Mouse (Mus musculus): Measurements from ENCODE around the gene Krt31. TPM values are rescaled to one million over a fixed set of nuclear protein-coding genes. Genes with fewer than 3 reads are reported as not detected.

Krt31 gene
- polyA plus RNA-seq, 1 experiment from 2014 or later, result 5.9 TPM

GRCm38 (mm10) chr11:100047193-100047592 lies 3.2 kb downstream of the Krt31 start:
- no peak overlapping the region for H3K9ac ChIP-seq
- H3K9me3 ChIP-seq (replicated peaks), result no peaks in the 10 kb centered on the region
- H3K4me2 ChIP-seq (replicated peaks), result no peak overlapping the region
- no peak for ATAC-seq (ENCODE audit: insufficient number of reproducible peaks, low FRiP score, low TSS enrichment, low read depth)
- no peaks in the 10 kb centered on the region for H3K4me1 ChIP-seq
- 79% methylated on average over 2 of the region's 2 CpGs for WGBS
- H3K27me3 ChIP-seq, result no peaks in the 10 kb centered on the region
- no peak overlapping the region for H3K4me3 ChIP-seq (replicated peaks)
- H3K27ac ChIP-seq (replicated peaks), result no peak overlapping the region
- H3K36me3 ChIP-seq, result no peaks in the 10 kb centered on the region

GRCm38 (mm10) chr11:100046303-100046866 lies 4.0 kb downstream of the Krt31 start:
- Histone ChIP-seq H3K4me2 (replicated peaks) (no peak overlapping the region), H3K36me3 (no peaks in the 10 kb centered on the region), H3K9ac (no peak overlapping the region), H3K9me3 (replicated peaks) (no peaks in the 10 kb centered on the region), H3K4me3 (replicated peaks) (no peak overlapping the region), H3K4me1 (no peaks in the 10 kb centered on the region), H3K27me3 (no peaks in the 10 kb centered on the region), H3K27ac (replicated peaks) (no peak overlapping the region)
- 80% methylated on average over 6 of the region's 6 CpGs for WGBS
- no peak for ATAC-seq (ENCODE audit: insufficient number of reproducible peaks, low FRiP score, low TSS enrichment, low read depth)

GRCm38 (mm10) chr11:100041454-100041853 lies 8.9 kb downstream of the Krt31 start, which contains the start of gene Krt34:
Gene Krt34 (minus strand): TSS chr11:100041554.
- ATAC-seq (ENCODE audit: insufficient number of reproducible peaks, low FRiP score, low TSS enrichment, low read depth), result no peak
- no peak within 1 kb of the TSS for H3K27ac ChIP-seq (replicated peaks)
- no peak within 1 kb of the TSS for H3K9ac ChIP-seq
- no peaks in the 10 kb centered on the region for H3K36me3 ChIP-seq
- no peaks in the 10 kb centered on the region for H3K9me3 ChIP-seq (replicated peaks)
- no peaks in the 10 kb centered on the region for H3K27me3 ChIP-seq
- no peaks in the 10 kb centered on the region for H3K4me1 ChIP-seq
- WGBS, result 88% methylated on average over 6 of the region's 6 CpGs
- H3K4me3 ChIP-seq (replicated peaks), result no peak within 1 kb of the TSS
- H3K4me2 ChIP-seq (replicated peaks), result no peak within 1 kb of the TSS

- Histone ChIP-seq H3K9me3 (replicated peaks) (no peaks in the 10 kb centered on the region), H3K4me1 (no peaks in the 10 kb centered on the region), H3K4me3 (replicated peaks) (no peak within 1 kb of the TSS), H3K27me3 (no peaks in the 10 kb centered on the region), H3K9ac (no peak within 1 kb of the TSS), H3K27ac (replicated peaks) (no peak within 1 kb of the TSS), H3K36me3 (no peaks in the 10 kb centered on the region), H3K4me2 (replicated peaks) (no peak within 1 kb of the TSS)
- 82% methylated on average over 6 of the region's 6 CpGs for WGBS
- ATAC-seq (ENCODE audit: insufficient number of reproducible peaks, low FRiP score, low TSS enrichment, low read depth), result no peak
These were observed 20.6 kb downstream of the Krt31 start, which contains the start of gene Krt33b for GRCm38 (mm10) chr11:100029768-100030167. Gene Krt33b (minus strand): TSS chr11:100029868.

DNA sequence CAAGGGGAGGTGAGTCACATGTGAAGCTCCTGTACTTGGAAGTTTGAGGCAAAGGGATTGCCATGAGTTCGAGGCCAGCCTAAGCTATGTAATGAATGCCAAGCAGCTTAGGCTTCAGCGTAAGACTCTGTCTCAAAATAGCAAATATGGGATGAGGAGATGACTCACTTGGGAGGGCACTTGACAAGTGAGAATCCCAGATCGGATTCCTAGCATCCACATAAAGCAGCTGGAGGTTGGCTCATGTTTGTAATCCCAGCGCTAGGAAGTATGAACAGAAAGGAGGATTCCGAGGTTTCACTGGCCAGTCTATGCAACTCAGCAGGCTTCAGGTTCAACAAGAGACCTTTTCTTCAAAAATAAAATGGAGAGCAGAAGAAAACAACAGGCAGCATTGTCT lies 28.9 kb downstream of the Krt31 start:
- Histone ChIP-seq H3K27ac (replicated peaks) (no peak overlapping the region), H3K4me2 (replicated peaks) (no peak overlapping the region), H3K4me3 (replicated peaks) (no peak overlapping the region), H3K36me3 (no peaks in the 10 kb centered on the region), H3K4me1 (no peaks in the 10 kb centered on the region), H3K27me3 (no peaks in the 10 kb centered on the region), H3K9ac (no peak overlapping the region), H3K9me3 (replicated peaks) (no peaks in the 10 kb centered on the region)
- WGBS, result 73% methylated on average over 5 of the region's 5 CpGs
- no peak for ATAC-seq (ENCODE audit: insufficient number of reproducible peaks, low FRiP score, low TSS enrichment, low read depth)

DNA sequence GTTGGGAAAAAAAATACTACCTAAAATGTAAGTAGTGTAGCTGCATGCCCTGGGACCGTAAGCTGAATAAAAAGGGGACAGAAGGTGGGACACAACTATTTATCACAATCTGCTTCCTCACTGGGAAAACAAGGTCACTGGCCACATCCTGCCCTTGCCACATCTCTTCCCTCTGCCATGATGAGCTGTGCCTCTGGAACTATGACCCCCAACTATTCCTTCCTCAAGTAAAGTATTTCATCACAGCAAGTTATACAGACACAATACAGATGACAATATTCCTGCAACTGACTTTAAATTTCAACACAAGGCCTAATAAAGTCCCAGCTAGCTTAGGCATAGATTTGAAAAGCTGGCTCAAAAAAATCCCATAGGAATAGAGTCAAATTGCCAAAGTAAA lies 30.9 kb downstream of the Krt31 start:
- H3K9ac ChIP-seq, result no peak overlapping the region
- H3K9me3 ChIP-seq (replicated peaks), result no peaks in the 10 kb centered on the region
- H3K27ac ChIP-seq (replicated peaks), result no peak overlapping the region
- no peaks in the 10 kb centered on the region for H3K4me1 ChIP-seq
- H3K4me2 ChIP-seq (replicated peaks), result no peak overlapping the region
- ATAC-seq (ENCODE audit: insufficient number of reproducible peaks, low FRiP score, low TSS enrichment, low read depth), result no peak
- H3K4me3 ChIP-seq (replicated peaks), result no peak overlapping the region
- no peaks in the 10 kb centered on the region for H3K36me3 ChIP-seq
- 86% methylated on average over 1 of the region's 1 CpGs for WGBS
- no peaks in the 10 kb centered on the region for H3K27me3 ChIP-seq

DNA sequence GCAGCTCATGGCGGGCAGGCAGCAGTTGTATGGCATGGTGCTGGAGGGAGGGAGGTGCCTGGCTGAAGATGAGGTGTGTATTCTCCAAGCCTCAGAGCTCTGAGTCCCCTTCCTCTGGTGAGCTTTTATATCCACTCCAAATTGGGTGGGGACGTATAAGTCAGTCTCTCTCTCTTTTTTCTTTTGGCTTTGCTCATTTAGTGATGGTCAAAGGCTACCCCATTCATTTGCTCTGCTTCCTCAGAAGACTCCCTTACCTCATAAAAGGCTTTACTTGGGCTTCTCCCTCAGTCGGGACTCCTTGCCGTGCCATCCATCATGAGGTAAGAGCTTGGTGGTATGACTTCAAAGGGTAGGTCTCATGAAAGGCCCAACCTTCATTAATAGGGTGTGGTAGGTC lies 34.2 kb downstream of the Krt31 start, which contains the start of gene Krt33a:
Gene Krt33a (minus strand): TSS at position 101 of the 400 bp plus-strand sequence.
- Histone ChIP-seq H3K4me2 (replicated peaks) (no peak within 1 kb of the TSS), H3K36me3 (no peaks in the 10 kb centered on the region), H3K4me3 (replicated peaks) (no peak within 1 kb of the TSS), H3K27ac (replicated peaks) (no peak within 1 kb of the TSS), H3K4me1 (no peaks in the 10 kb centered on the region), H3K27me3 (no peaks in the 10 kb centered on the region), H3K9ac (no peak within 1 kb of the TSS), H3K9me3 (replicated peaks) (no peaks in the 10 kb centered on the region)
- 81% methylated on average over 4 of the region's 4 CpGs for WGBS
- no peak for ATAC-seq (ENCODE audit: insufficient number of reproducible peaks, low FRiP score, low TSS enrichment, low read depth)

- Histone ChIP-seq H3K4me2 (replicated peaks) (no peak overlapping the region), H3K27ac (replicated peaks) (0 out of 2 replicates have a peak overlapping the region, but pooled peaks have one; percentile 5), H3K27me3 (no peaks in the 10 kb centered on the region), H3K4me1 (no peaks in the 10 kb centered on the region), H3K4me3 (replicated peaks) (no peak overlapping the region), H3K36me3 (no peaks in the 10 kb centered on the region), H3K9ac (no peak overlapping the region), H3K9me3 (replicated peaks) (no peaks in the 10 kb centered on the region)
- no peak for ATAC-seq (ENCODE audit: insufficient number of reproducible peaks, low FRiP score, low TSS enrichment, low read depth)
- WGBS, result 48% methylated on average over 4 of the region's 4 CpGs
These were observed 36.6 kb downstream of the Krt31 start for GRCm38 (mm10) chr11:100013691-100014171.

DNA sequence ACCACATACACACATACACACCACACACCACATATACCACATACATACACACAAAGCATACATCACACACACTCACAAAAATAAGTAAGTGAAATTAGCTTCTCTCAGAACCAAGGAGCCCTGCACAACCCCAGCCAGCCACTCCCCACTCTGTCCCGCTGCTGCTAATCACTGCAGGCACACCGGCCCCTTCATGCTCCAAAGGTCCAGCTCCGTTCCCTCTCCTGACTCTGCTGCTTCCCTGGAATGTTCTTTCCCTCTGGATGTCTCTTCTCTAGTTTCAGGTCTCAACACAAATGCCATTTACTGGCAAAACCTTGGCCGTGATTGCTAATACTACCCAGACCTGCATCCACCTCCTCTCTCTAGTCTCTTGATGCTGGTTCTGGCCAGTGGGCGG lies 39.7 kb downstream of the Krt31 start:
- Histone ChIP-seq H3K36me3 (no peaks in the 10 kb centered on the region), H3K4me3 (replicated peaks) (no peak overlapping the region), H3K4me1 (no peaks in the 10 kb centered on the region), H3K27ac (replicated peaks) (no peak overlapping the region), H3K4me2 (replicated peaks) (no peak overlapping the region), H3K9ac (no peak overlapping the region), H3K9me3 (replicated peaks) (no peaks in the 10 kb centered on the region), H3K27me3 (no peaks in the 10 kb centered on the region)
- WGBS, result 80% methylated on average over 5 of the region's 5 CpGs
- ATAC-seq (ENCODE audit: insufficient number of reproducible peaks, low FRiP score, low TSS enrichment, low read depth), result no peak

DNA sequence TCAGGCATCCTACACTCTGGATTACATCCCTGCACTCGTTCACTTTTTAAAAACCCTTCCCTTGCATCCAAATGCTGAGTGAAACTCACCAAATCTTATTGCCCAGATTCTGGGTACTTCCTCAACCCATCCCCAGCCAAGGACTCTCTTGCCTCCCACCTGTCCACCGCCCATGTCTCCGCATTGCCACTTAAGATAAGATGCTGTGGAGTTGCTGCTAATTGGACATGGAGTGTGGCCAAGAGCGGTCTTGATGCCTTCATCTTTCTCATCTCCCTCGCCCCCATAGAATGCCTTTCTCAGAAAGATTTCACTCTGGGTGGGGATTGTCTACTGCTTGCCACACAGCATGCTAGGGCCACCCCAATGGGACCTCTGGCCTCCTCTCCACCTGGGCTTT lies 42.0 kb downstream of the Krt31 start:
- Histone ChIP-seq H3K9me3 (replicated peaks) (no peaks in the 10 kb centered on the region), H3K27me3 (no peaks in the 10 kb centered on the region), H3K27ac (replicated peaks) (no peak overlapping the region), H3K4me2 (replicated peaks) (no peak overlapping the region), H3K4me1 (no peaks in the 10 kb centered on the region), H3K9ac (no peak overlapping the region), H3K36me3 (no peaks in the 10 kb centered on the region), H3K4me3 (replicated peaks) (no peak overlapping the region)
- WGBS, result 84% methylated on average over 5 of the region's 5 CpGs
- no peak for ATAC-seq (ENCODE audit: insufficient number of reproducible peaks, low FRiP score, low TSS enrichment, low read depth)

GRCm38 (mm10) chr11:100006624-100007023 lies 43.7 kb downstream of the Krt31 start:
- no peak for ATAC-seq (ENCODE audit: insufficient number of reproducible peaks, low FRiP score, low TSS enrichment, low read depth)
- no peaks in the 10 kb centered on the region for H3K9me3 ChIP-seq (replicated peaks)
- H3K9ac ChIP-seq, result no peak overlapping the region
- no peak overlapping the region for H3K4me2 ChIP-seq (replicated peaks)
- no peak overlapping the region for H3K4me3 ChIP-seq (replicated peaks)
- no peak overlapping the region for H3K27ac ChIP-seq (replicated peaks)
- WGBS, result 58% methylated on average over 3 of the region's 3 CpGs
- H3K27me3 ChIP-seq, result no peaks in the 10 kb centered on the region
- H3K36me3 ChIP-seq, result no peaks in the 10 kb centered on the region
- H3K4me1 ChIP-seq, result no peaks in the 10 kb centered on the region

DNA sequence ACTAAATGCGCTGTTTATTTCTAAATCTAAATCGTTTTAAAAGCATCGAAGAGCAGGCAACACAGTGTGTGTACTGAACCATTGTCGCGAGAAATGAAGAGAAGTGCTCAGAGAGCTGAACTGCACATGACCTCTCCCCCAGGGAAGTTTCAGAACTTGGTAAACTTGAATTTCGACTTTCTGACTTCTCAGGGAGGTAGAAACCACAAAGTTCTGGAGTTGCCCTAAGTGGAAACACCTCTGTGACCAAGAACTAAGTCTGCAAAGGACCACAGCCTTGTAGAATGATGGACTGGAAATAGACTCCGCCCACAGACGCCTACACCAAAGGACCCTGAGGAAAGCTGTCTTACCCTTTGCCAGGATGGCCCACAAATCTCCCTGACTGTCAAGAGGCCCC lies 44.4 kb downstream of the Krt31 start:
- H3K27me3 ChIP-seq, result no peaks in the 10 kb centered on the region
- no peak overlapping the region for H3K9ac ChIP-seq
- H3K9me3 ChIP-seq (replicated peaks), result no peaks in the 10 kb centered on the region
- WGBS, result 70% methylated on average over 8 of the region's 8 CpGs
- no peak overlapping the region for H3K4me3 ChIP-seq (replicated peaks)
- H3K27ac ChIP-seq (replicated peaks), result no peak overlapping the region
- no peaks in the 10 kb centered on the region for H3K36me3 ChIP-seq
- no peak overlapping the region for H3K4me2 ChIP-seq (replicated peaks)
- H3K4me1 ChIP-seq, result no peaks in the 10 kb centered on the region
- ATAC-seq (ENCODE audit: insufficient number of reproducible peaks, low FRiP score, low TSS enrichment, low read depth), result no peak
